Mouse (Mus musculus) ES-CJ7 (cell line): ENCODE data around the gene Cdon.
A peak's percentile ranks its signal among the peaks of the same experiment; 100 is the strongest.

Experiments used
- DNase-seq: peaks from one replicate; pipeline ENCODE4 v3.0.0; 2011; ENCODE audit warnings: low read depth, low spot score

Gene Cdon

GRCm38 (mm10) chr9:35493033-35493732 is 72.3 kb downstream of the Cdon start:
- DNase-seq = no peak

- DNase-seq = no peak
These were observed 72.8 kb downstream of the Cdon start for GRCm38 (mm10) chr9:35493733-35494092.

- no peak for DNase-seq
These were observed 74.0 kb downstream of the Cdon start for GRCm38 (mm10) chr9:35494937-35495336.

GRCm38 (mm10) chr9:35495471-35495870 is 74.5 kb downstream of the Cdon start:
- no peak for DNase-seq

GRCm38 (mm10) chr9:35499946-35500345 is 79.0 kb downstream of the Cdon start:
- no peak for DNase-seq

- no peak for DNase-seq
These were observed 81.6 kb downstream of the Cdon start for GRCm38 (mm10) chr9:35502361-35503000.

- no peak for DNase-seq
These were observed 87.3 kb downstream of the Cdon start for GRCm38 (mm10) chr9:35508234-35508633.

- DNase-seq = no peak
These were observed 93.0 kb downstream of the Cdon start for GRCm38 (mm10) chr9:35513900-35514299.

GRCm38 (mm10) chr9:35516182-35516581 is 95.3 kb downstream of the Cdon start:
- no peak for DNase-seq

- DNase-seq = no peak
These were observed 95.8 kb downstream of the Cdon start for GRCm38 (mm10) chr9:35516711-35517110.

- no peak for DNase-seq
These were observed 97.2 kb downstream of the Cdon start, which contains the start of gene Gm1113 for GRCm38 (mm10) chr9:35518169-35518568. Gm1113 (minus strand) TSS chr9:35518269.

- DNase-seq = no peak
These were observed 99.9 kb downstream of the Cdon start for GRCm38 (mm10) chr9:35520631-35521348.

- DNase-seq = no peak
These were observed 101.3 kb downstream of the Cdon start for GRCm38 (mm10) chr9:35522241-35522640.

GRCm38 (mm10) chr9:35522821-35523515 is 102.0 kb downstream of the Cdon start:
- no peak for DNase-seq

GRCm38 (mm10) chr9:35523541-35523940 is 102.6 kb downstream of the Cdon start:
- no peak for DNase-seq

- peak; percentile 61 for DNase-seq
These were observed 103.0 kb downstream of the Cdon start for GRCm38 (mm10) chr9:35523941-35524411.

- DNase-seq = no peak
These were observed 108.2 kb downstream of the Cdon start for GRCm38 (mm10) chr9:35529141-35529540.

- no peak for DNase-seq
These were observed 108.9 kb downstream of the Cdon start for GRCm38 (mm10) chr9:35529796-35530195.

- no peak for DNase-seq
These were observed 112.3 kb downstream of the Cdon start for GRCm38 (mm10) chr9:35533266-35533665.

GRCm38 (mm10) chr9:35535110-35535509 is 114.2 kb downstream of the Cdon start:
- DNase-seq = peak; percentile 83

- no peak for DNase-seq
These were observed 114.9 kb downstream of the Cdon start for GRCm38 (mm10) chr9:35535876-35536275.
